Mouse (Mus musculus) cerebellum, postnatal 10 days (tissue): ENCODE data around the gene Pnmt.

ENCODE experiments used
- DNase-seq, 2 experiments: peaks; one replicate each; pipeline ENCODE4 v3.0.0; 2021; ENCODE audit warnings: mixed read lengths in 2 of 2

The Pnmt gene

GRCm38 (mm10) chr11:98385638-98386585 is at the start of gene Pnmt:
TSS of gene Pnmt (plus strand) at chr11:98386450.
- no peak for DNase-seq

GRCm38 (mm10) chr11:98338507-98338961 is 47.7 kb upstream of the Pnmt start:
- peak; percentile 93 for DNase-seq

- peak; percentile 69 to 75 for DNase-seq
These were observed 47.2 kb upstream of the Pnmt start for GRCm38 (mm10) chr11:98339071-98339501.

- DNase-seq = peak; percentile 77 to 82
These were observed 46.5 kb upstream of the Pnmt start for GRCm38 (mm10) chr11:98339679-98340287.

GRCm38 (mm10) chr11:98340597-98340996 is 45.7 kb upstream of the Pnmt start:
- DNase-seq = no peak

GRCm38 (mm10) chr11:98341174-98341573 is 45.1 kb upstream of the Pnmt start:
- no peak for DNase-seq

GRCm38 (mm10) chr11:98342000-98342945 is 44.0 kb upstream of the Pnmt start:
- DNase-seq = peak; percentile 96 to 99

- peak; percentile 94 to 96 for DNase-seq
These were observed 41.0 kb upstream of the Pnmt start for GRCm38 (mm10) chr11:98345253-98345652.

- peak in 1 of 2 experiments; percentile 9 for DNase-seq
These were observed 40.1 kb upstream of the Pnmt start for GRCm38 (mm10) chr11:98346168-98346567.

GRCm38 (mm10) chr11:98347385-98348082 is 38.7 kb upstream of the Pnmt start:
- DNase-seq = peak; percentile 62 to 74

- DNase-seq = peak; percentile 80 to 81
These were observed 37.9 kb upstream of the Pnmt start, which contains the start of gene Ppp1r1b for GRCm38 (mm10) chr11:98348083-98348961. TSS of gene Ppp1r1b (plus strand) at chr11:98348404.

GRCm38 (mm10) chr11:98349308-98349707 is 36.9 kb upstream of the Pnmt start:
- DNase-seq = no peak

GRCm38 (mm10) chr11:98352272-98352990 is 33.8 kb upstream of the Pnmt start:
- DNase-seq = peak in 1 of 2 experiments; percentile 15

- peak in 1 of 2 experiments; percentile 32 for DNase-seq
These were observed 32.5 kb upstream of the Pnmt start for GRCm38 (mm10) chr11:98353651-98354211.

- DNase-seq = peak in 1 of 2 experiments; percentile 4
These were observed 31.8 kb upstream of the Pnmt start for GRCm38 (mm10) chr11:98354445-98354844.

- peak; percentile 79 to 87 for DNase-seq
These were observed 30.4 kb upstream of the Pnmt start for GRCm38 (mm10) chr11:98355732-98356299.

- DNase-seq = peak in 1 of 2 experiments; percentile 7
These were observed 29.4 kb upstream of the Pnmt start for GRCm38 (mm10) chr11:98356625-98357394.
